Mouse (Mus musculus): ENCODE data around the gene Gm37240.

GRCm38 (mm10) chr3:84926140-84926539, 961.2 kb downstream of the Gm37240 start:
- no peak for TF ChIP-seq CTCF (IDR thresholded peaks at IDR 0.05; ENCODE audit: low read depth, low read length)
- TF ChIP-seq POLR2A (IDR thresholded peaks at IDR 0.05; ENCODE audit: borderline replicate concordance, low read depth, low read length): no peak

All from bone marrow macrophage, adult 2 months (primary cell).